ENCODE assay signal across 19 mouse cellular contexts in genomic region chr2:17389379-17389778, GRCm38 (mm10).
"Had no signal": no experiment of that assay in that cellular context is flagged by ENCODE, and none has a peak within 500 bp of the region (broad histone marks: within the 10 kb centered on the region; RNA-seq: fewer than 3 reads in every experiment).

No protein-coding gene starts in this region.

- H3K27ac ChIP-seq: kidney, embryonic 15.5 days; limb, embryonic 12.5 days; limb, embryonic 15.5 days; liver, embryonic 14.5 days; macrophage had no signal

- DNase-seq: kidney, adult 11 months; kidney, adult 8-10 months; kidney, postnatal 10 days; kidney, postnatal 36 days; layer of hippocampus, postnatal 36 days; left cerebral cortex, postnatal 4 days; liver, postnatal 0 days; lung, embryonic 14.5 days; midbrain, embryonic 14.5 days; retina, postnatal 1 day; right cerebral cortex, postnatal 25 days had no signal

- H3K36me3 ChIP-seq: kidney, embryonic 15.5 days; limb, embryonic 12.5 days; limb, embryonic 15.5 days had no signal

- H3K4me2 ChIP-seq: kidney, embryonic 15.5 days; limb, embryonic 12.5 days; limb, embryonic 15.5 days; liver, embryonic 11.5 days; lung, embryonic 14.5 days; midbrain, embryonic 11.5 days had no signal

- H3K27me3 ChIP-seq: kidney, embryonic 15.5 days; limb, embryonic 12.5 days; limb, embryonic 15.5 days had no signal

- H3K9me3 ChIP-seq: kidney, embryonic 15.5 days; limb, embryonic 12.5 days; limb, embryonic 15.5 days had no signal

- ATAC-seq: liver, postnatal 0 days; lung, postnatal 0 days had no signal

- H3K9ac ChIP-seq: kidney, embryonic 15.5 days; limb, embryonic 12.5 days; limb, embryonic 15.5 days; liver, embryonic 14.5 days; liver, postnatal 0 days; lung, embryonic 14.5 days had no signal

- H3K4me3 ChIP-seq: kidney, embryonic 15.5 days; limb, embryonic 12.5 days; limb, embryonic 15.5 days had no signal

- H3K4me1 ChIP-seq: kidney, embryonic 15.5 days; limb, embryonic 12.5 days; limb, embryonic 15.5 days had no signal
